Mouse (Mus musculus): ENCODE results near the gene Cep112. TPM values are rescaled to one million over a fixed set of nuclear protein-coding genes. Genes with fewer than 3 reads are reported as not detected.
A peak's percentile ranks its signal among the peaks of the same experiment; 100 is the strongest.

Cep112 gene
- polyA plus RNA-seq, 1 experiment from 2014 or later = 12.4 TPM

GRCm38 (mm10) chr11:108770064-108770463 lies 345.1 kb downstream of the Cep112 start:
- Histone ChIP-seq H3K4me3 (ENCODE audit: low read depth, low read length) (no peak overlapping the region), H3K36me3 (ENCODE audit: control insufficient read depth, insufficient read depth, low read length) (no peaks in the 10 kb centered on the region), H3K9ac (ENCODE audit: low read depth, low read length) (no peak overlapping the region), H3K27me3 (ENCODE audit: control insufficient read depth, insufficient read depth, low read length) (no peaks in the 10 kb centered on the region), H3K4me1 (replicated peaks; ENCODE audit: control insufficient read depth, insufficient read depth, low read length) (no peaks in the 10 kb centered on the region), H3K9me3 (ENCODE audit: control insufficient read depth, low read length) (no peaks in the 10 kb centered on the region), H3K4me2 (replicated peaks; ENCODE audit: low read depth, low read length) (no peak overlapping the region), H3K27ac (ENCODE audit: low read depth, low read length) (no peak overlapping the region)
- DNase-seq (ENCODE audit: low spot score) (no peak), ATAC-seq (ENCODE audit: low FRiP score) (no peak)
- 72% methylated on average over 3 of the region's 3 CpGs for WGBS

GRCm38 (mm10) chr11:108774019-108774670 lies 349.2 kb downstream of the Cep112 start:
- Histone ChIP-seq H3K4me1 (replicated peaks; ENCODE audit: control insufficient read depth, insufficient read depth, low read length) (no peaks in the 10 kb centered on the region), H3K4me3 (ENCODE audit: low read depth, low read length) (no peak overlapping the region), H3K4me2 (replicated peaks; ENCODE audit: low read depth, low read length) (no peak overlapping the region), H3K27ac (ENCODE audit: low read depth, low read length) (0 out of 2 replicates have a peak overlapping the region, but pooled peaks have one; percentile 25), H3K9me3 (ENCODE audit: control insufficient read depth, low read length) (no peaks in the 10 kb centered on the region), H3K36me3 (ENCODE audit: control insufficient read depth, insufficient read depth, low read length) (no peaks in the 10 kb centered on the region), H3K9ac (ENCODE audit: low read depth, low read length) (no peak overlapping the region), H3K27me3 (ENCODE audit: control insufficient read depth, insufficient read depth, low read length) (no peaks in the 10 kb centered on the region)
- ATAC-seq (ENCODE audit: low FRiP score) = no peak
- 73% methylated on average over 6 of the region's 6 CpGs for WGBS
- no peak for DNase-seq (ENCODE audit: low spot score)

GRCm38 (mm10) chr11:108777158-108777557 lies 352.2 kb downstream of the Cep112 start:
- 55% methylated on average over 3 of the region's 3 CpGs for WGBS
- H3K4me2 ChIP-seq (replicated peaks; ENCODE audit: low read depth, low read length) = no peak overlapping the region
- H3K9ac ChIP-seq (ENCODE audit: low read depth, low read length) = no peak overlapping the region
- H3K4me3 ChIP-seq (ENCODE audit: low read depth, low read length) = no peak overlapping the region
- H3K9me3 ChIP-seq (ENCODE audit: control insufficient read depth, low read length) = no peaks in the 10 kb centered on the region
- no peaks in the 10 kb centered on the region for H3K27me3 ChIP-seq (ENCODE audit: control insufficient read depth, insufficient read depth, low read length)
- H3K36me3 ChIP-seq (ENCODE audit: control insufficient read depth, insufficient read depth, low read length) = no peaks in the 10 kb centered on the region
- H3K4me1 ChIP-seq (replicated peaks; ENCODE audit: control insufficient read depth, insufficient read depth, low read length) = no peaks in the 10 kb centered on the region
- ATAC-seq (ENCODE audit: low FRiP score) = no peak
- no peak for DNase-seq (ENCODE audit: low spot score)
- H3K27ac ChIP-seq (ENCODE audit: low read depth, low read length) = no peak overlapping the region

- Histone ChIP-seq H3K4me2 (replicated peaks; ENCODE audit: low read depth, low read length) (no peak overlapping the region), H3K4me3 (ENCODE audit: low read depth, low read length) (no peak overlapping the region), H3K4me1 (replicated peaks; ENCODE audit: control insufficient read depth, insufficient read depth, low read length) (no peaks in the 10 kb centered on the region), H3K36me3 (ENCODE audit: control insufficient read depth, insufficient read depth, low read length) (no peaks in the 10 kb centered on the region), H3K9me3 (ENCODE audit: control insufficient read depth, low read length) (no peaks in the 10 kb centered on the region), H3K9ac (ENCODE audit: low read depth, low read length) (no peak overlapping the region), H3K27me3 (ENCODE audit: control insufficient read depth, insufficient read depth, low read length) (no peaks in the 10 kb centered on the region), H3K27ac (ENCODE audit: low read depth, low read length) (no peak overlapping the region)
- WGBS = 85% methylated on average over 15 of the region's 15 CpGs
- no peak for ATAC-seq (ENCODE audit: low FRiP score)
- no peak for DNase-seq (ENCODE audit: low spot score)
Measured at GRCm38 (mm10) chr11:108780271-108781250, 355.6 kb downstream of the Cep112 start.

- no peak overlapping the region for H3K27ac ChIP-seq (ENCODE audit: low read depth, low read length)
- no peaks in the 10 kb centered on the region for H3K36me3 ChIP-seq (ENCODE audit: control insufficient read depth, insufficient read depth, low read length)
- DNase-seq (ENCODE audit: low spot score) (no peak), ATAC-seq (ENCODE audit: low FRiP score) (no peak)
- H3K4me1 ChIP-seq (replicated peaks; ENCODE audit: control insufficient read depth, insufficient read depth, low read length) = no peaks in the 10 kb centered on the region
- H3K27me3 ChIP-seq (ENCODE audit: control insufficient read depth, insufficient read depth, low read length) = no peaks in the 10 kb centered on the region
- H3K4me3 ChIP-seq (ENCODE audit: low read depth, low read length) = no peak overlapping the region
- no peaks in the 10 kb centered on the region for H3K9me3 ChIP-seq (ENCODE audit: control insufficient read depth, low read length)
- 87% methylated on average over 5 of the region's 5 CpGs for WGBS
- H3K4me2 ChIP-seq (replicated peaks; ENCODE audit: low read depth, low read length) = no peak overlapping the region
- H3K9ac ChIP-seq (ENCODE audit: low read depth, low read length) = no peak overlapping the region
Measured at GRCm38 (mm10) chr11:108798398-108798797, 373.4 kb downstream of the Cep112 start.

GRCm38 (mm10) chr11:108799695-108800094 lies 374.7 kb downstream of the Cep112 start:
- no peak overlapping the region for H3K4me2 ChIP-seq (replicated peaks; ENCODE audit: low read depth, low read length)
- ATAC-seq (ENCODE audit: low FRiP score) = no peak
- 82% methylated on average over 3 of the region's 3 CpGs for WGBS

GRCm38 (mm10) chr11:108804030-108804429 lies 379.0 kb downstream of the Cep112 start:
- no peak for DNase-seq (ENCODE audit: low spot score)
- no peak for ATAC-seq (ENCODE audit: low FRiP score)
- Histone ChIP-seq H3K9me3 (ENCODE audit: control insufficient read depth, low read length) (no peaks in the 10 kb centered on the region), H3K36me3 (ENCODE audit: control insufficient read depth, insufficient read depth, low read length) (no peaks in the 10 kb centered on the region), H3K27me3 (ENCODE audit: control insufficient read depth, insufficient read depth, low read length) (0 out of 2 replicates have a peak, but pooled peaks cover 2% of the 10 kb centered on the region), H3K27ac (ENCODE audit: low read depth, low read length) (no peak overlapping the region), H3K9ac (ENCODE audit: low read depth, low read length) (no peak overlapping the region), H3K4me3 (ENCODE audit: low read depth, low read length) (no peak overlapping the region), H3K4me2 (replicated peaks; ENCODE audit: low read depth, low read length) (no peak overlapping the region), H3K4me1 (replicated peaks; ENCODE audit: control insufficient read depth, insufficient read depth, low read length) (no peaks in the 10 kb centered on the region)
- 47% methylated on average over 3 of the region's 3 CpGs for WGBS

More at GRCm38 (mm10) chr11:108799695-108800094, 374.7 kb downstream of the Cep112 start:
- Histone ChIP-seq H3K27ac (ENCODE audit: low read depth, low read length) (no peak overlapping the region), H3K9me3 (ENCODE audit: control insufficient read depth, low read length) (no peaks in the 10 kb centered on the region), H3K4me3 (ENCODE audit: low read depth, low read length) (no peak overlapping the region), H3K9ac (ENCODE audit: low read depth, low read length) (no peak overlapping the region), H3K36me3 (ENCODE audit: control insufficient read depth, insufficient read depth, low read length) (no peaks in the 10 kb centered on the region), H3K27me3 (ENCODE audit: control insufficient read depth, insufficient read depth, low read length) (no peaks in the 10 kb centered on the region), H3K4me1 (replicated peaks; ENCODE audit: control insufficient read depth, insufficient read depth, low read length) (no peaks in the 10 kb centered on the region)
- DNase-seq (ENCODE audit: low spot score) = no peak

GRCm38 (mm10) chr11:108805947-108806346 lies 381.0 kb downstream of the Cep112 start:
- H3K27ac ChIP-seq (ENCODE audit: low read depth, low read length) = no peak overlapping the region
- no peaks in the 10 kb centered on the region for H3K4me1 ChIP-seq (replicated peaks; ENCODE audit: control insufficient read depth, insufficient read depth, low read length)
- WGBS = 85% methylated on average over 3 of the region's 3 CpGs
- H3K36me3 ChIP-seq (ENCODE audit: control insufficient read depth, insufficient read depth, low read length) = no peaks in the 10 kb centered on the region
- no peak overlapping the region for H3K4me3 ChIP-seq (ENCODE audit: low read depth, low read length)
- ATAC-seq (ENCODE audit: low FRiP score) = no peak
- DNase-seq (ENCODE audit: low spot score) = no peak
- no peaks in the 10 kb centered on the region for H3K9me3 ChIP-seq (ENCODE audit: control insufficient read depth, low read length)
- H3K9ac ChIP-seq (ENCODE audit: low read depth, low read length) = no peak overlapping the region
- no peak overlapping the region for H3K4me2 ChIP-seq (replicated peaks; ENCODE audit: low read depth, low read length)
- H3K27me3 ChIP-seq (ENCODE audit: control insufficient read depth, insufficient read depth, low read length) = 0 out of 2 replicates have a peak, but pooled peaks cover 2% of the 10 kb centered on the region
